Mouse (Mus musculus): ENCODE data around the gene Sh3gl2. TPM values are rescaled to one million over a fixed set of nuclear protein-coding genes. Genes with fewer than 3 reads are reported as not detected.

The Sh3gl2 gene
- polyA plus RNA-seq, 1 experiment from 2014 or later = 19.6 TPM

DNA sequence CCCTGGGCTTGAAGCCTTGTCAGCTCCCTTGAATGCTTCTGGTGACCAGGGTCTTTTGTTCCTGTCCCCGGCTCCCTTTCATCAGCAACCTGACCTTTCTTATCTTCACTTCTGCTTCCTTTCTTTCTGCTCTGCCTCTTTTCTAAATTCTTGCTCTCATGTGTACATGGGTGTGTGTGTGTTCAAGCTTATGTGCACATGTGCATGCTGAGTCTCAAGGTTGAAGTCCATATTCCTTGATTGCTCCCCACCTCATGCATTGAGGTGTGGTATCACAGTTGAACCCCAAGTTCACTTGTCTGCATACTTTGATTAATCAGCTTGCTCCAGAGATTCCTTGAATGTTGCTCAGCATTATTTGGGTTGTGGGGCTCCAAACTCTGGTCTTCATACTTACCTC lies 85.1 kb downstream of the Sh3gl2 start:
- no peak overlapping the region for H3K4me3 ChIP-seq (ENCODE audit: low read length)
- H3K9ac ChIP-seq (replicated peaks; ENCODE audit: low read length) = no peak overlapping the region
- no peaks in the 10 kb centered on the region for H3K27me3 ChIP-seq (ENCODE audit: insufficient read depth, low read length)
- no peaks in the 10 kb centered on the region for H3K9me3 ChIP-seq (ENCODE audit: low read length)
- no peak for ATAC-seq (ENCODE audit: low FRiP score, low TSS enrichment)
- H3K4me1 ChIP-seq (ENCODE audit: insufficient read depth, low read length) = no peaks in the 10 kb centered on the region
- WGBS = 85% methylated on average over 1 of the region's 1 CpGs
- H3K4me2 ChIP-seq (replicated peaks; ENCODE audit: low read depth, low read length) = no peak overlapping the region
- no peaks in the 10 kb centered on the region for H3K36me3 ChIP-seq (ENCODE audit: insufficient read depth, low read length)
- no peak overlapping the region for H3K27ac ChIP-seq (ENCODE audit: low read length)

DNA sequence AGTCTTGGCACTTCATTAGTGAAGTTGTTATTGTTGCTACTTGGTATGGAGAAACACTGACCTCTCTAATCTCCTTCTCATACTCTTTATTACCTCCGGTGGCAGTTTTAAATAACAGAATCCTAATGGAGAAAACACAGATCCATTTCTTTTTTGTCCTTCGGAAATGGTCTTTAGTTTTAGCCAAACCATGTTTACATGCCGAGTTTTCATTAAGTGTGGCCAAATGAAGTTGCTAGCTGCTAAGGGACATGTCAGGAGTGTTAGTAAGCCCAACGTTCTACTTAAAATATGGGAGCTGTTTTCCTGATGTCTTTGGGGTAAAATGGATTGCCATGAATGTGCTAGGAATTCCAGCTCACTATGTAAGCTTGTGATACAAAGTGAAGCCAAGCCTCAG lies 86.4 kb downstream of the Sh3gl2 start:
- no peak overlapping the region for H3K4me2 ChIP-seq (replicated peaks; ENCODE audit: low read depth, low read length)
- no peaks in the 10 kb centered on the region for H3K9me3 ChIP-seq (ENCODE audit: low read length)
- H3K9ac ChIP-seq (replicated peaks; ENCODE audit: low read length) = no peak overlapping the region
- no peak overlapping the region for H3K4me3 ChIP-seq (ENCODE audit: low read length)
- no peak for ATAC-seq (ENCODE audit: low FRiP score, low TSS enrichment)
- H3K4me1 ChIP-seq (ENCODE audit: insufficient read depth, low read length) = no peaks in the 10 kb centered on the region
- no peaks in the 10 kb centered on the region for H3K27me3 ChIP-seq (ENCODE audit: insufficient read depth, low read length)
- H3K36me3 ChIP-seq (ENCODE audit: insufficient read depth, low read length) = no peaks in the 10 kb centered on the region
- no peak overlapping the region for H3K27ac ChIP-seq (ENCODE audit: low read length)
- 47% methylated on average over 4 of the region's 4 CpGs for WGBS

DNA sequence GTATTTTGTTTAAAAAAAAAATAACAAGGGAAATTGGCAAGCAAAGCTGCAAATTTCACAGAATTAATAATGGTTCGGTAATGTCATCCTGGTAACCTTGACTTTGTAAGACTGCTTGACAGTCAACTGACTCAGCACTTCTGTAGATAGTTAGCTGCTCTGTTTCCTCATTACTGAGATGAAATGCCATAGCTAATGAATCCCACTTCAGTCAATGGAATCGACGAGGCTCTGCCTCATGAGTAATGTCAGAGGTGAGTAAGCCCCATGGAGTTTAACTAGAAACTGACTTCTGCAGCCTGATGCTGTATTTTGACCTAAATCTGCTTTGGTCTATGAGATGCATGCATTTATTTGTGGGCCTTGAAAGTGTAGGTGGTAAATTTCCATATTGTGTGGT lies 88.4 kb downstream of the Sh3gl2 start:
- no peaks in the 10 kb centered on the region for H3K27me3 ChIP-seq (ENCODE audit: insufficient read depth, low read length)
- WGBS = 86% methylated on average over 3 of the region's 3 CpGs
- no peak overlapping the region for H3K4me3 ChIP-seq (ENCODE audit: low read length)
- no peaks in the 10 kb centered on the region for H3K9me3 ChIP-seq (ENCODE audit: low read length)
- no peaks in the 10 kb centered on the region for H3K36me3 ChIP-seq (ENCODE audit: insufficient read depth, low read length)
- H3K9ac ChIP-seq (replicated peaks; ENCODE audit: low read length) = no peak overlapping the region
- no peaks in the 10 kb centered on the region for H3K4me1 ChIP-seq (ENCODE audit: insufficient read depth, low read length)
- H3K4me2 ChIP-seq (replicated peaks; ENCODE audit: low read depth, low read length) = no peak overlapping the region
- no peak overlapping the region for H3K27ac ChIP-seq (ENCODE audit: low read length)
- ATAC-seq (ENCODE audit: low FRiP score, low TSS enrichment) = no peak

DNA sequence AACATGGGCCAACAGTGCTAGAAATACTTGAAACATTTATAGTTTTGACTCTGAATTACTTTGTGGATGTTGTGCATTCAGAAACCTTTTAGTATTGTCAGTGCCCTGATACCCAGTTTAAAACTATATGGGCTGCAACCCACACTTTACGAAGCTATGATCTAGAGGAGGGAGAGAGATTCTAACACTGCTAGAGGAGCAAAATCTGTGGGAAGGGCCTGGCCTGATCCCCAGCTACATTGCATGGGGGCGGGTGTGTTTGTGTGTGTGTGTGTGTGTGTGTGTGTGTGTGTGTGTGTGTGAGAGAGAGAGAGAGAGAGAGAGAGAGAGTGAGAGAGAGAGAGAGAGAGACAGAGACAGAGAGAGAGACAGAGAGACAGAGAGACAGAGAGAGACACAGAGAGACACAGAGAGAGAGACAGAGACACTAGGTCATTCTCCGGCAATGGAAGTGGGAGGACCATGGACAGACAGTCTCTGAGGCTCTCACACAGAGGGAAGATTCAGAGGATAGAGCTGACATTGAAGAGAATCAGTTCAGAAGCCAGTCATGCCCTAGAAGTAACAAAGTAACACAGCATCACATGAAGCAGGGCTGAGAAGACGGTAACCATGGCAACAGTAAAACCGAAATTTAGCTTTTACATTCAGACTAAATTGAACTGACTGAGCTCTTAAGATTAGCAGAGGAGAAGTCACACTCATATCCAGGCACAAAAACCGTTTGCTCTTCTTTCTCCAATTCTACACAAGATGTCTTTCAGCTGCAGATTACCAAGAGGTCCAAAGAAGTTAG lies 95.9 kb downstream of the Sh3gl2 start:
- no peaks in the 10 kb centered on the region for H3K9me3 ChIP-seq (ENCODE audit: low read length)
- no peak overlapping the region for H3K4me3 ChIP-seq (ENCODE audit: low read length)
- no peak overlapping the region for H3K9ac ChIP-seq (replicated peaks; ENCODE audit: low read length)
- no peaks in the 10 kb centered on the region for H3K27me3 ChIP-seq (ENCODE audit: insufficient read depth, low read length)
- ATAC-seq (ENCODE audit: low FRiP score, low TSS enrichment) = no peak
- no peak overlapping the region for H3K4me2 ChIP-seq (replicated peaks; ENCODE audit: low read depth, low read length)
- no peak overlapping the region for H3K27ac ChIP-seq (ENCODE audit: low read length)
- H3K4me1 ChIP-seq (ENCODE audit: insufficient read depth, low read length) = peaks cover 7% of the 10 kb centered on the region
- no peaks in the 10 kb centered on the region for H3K36me3 ChIP-seq (ENCODE audit: insufficient read depth, low read length)
- WGBS = 78% methylated on average over 6 of the region's 6 CpGs

DNA sequence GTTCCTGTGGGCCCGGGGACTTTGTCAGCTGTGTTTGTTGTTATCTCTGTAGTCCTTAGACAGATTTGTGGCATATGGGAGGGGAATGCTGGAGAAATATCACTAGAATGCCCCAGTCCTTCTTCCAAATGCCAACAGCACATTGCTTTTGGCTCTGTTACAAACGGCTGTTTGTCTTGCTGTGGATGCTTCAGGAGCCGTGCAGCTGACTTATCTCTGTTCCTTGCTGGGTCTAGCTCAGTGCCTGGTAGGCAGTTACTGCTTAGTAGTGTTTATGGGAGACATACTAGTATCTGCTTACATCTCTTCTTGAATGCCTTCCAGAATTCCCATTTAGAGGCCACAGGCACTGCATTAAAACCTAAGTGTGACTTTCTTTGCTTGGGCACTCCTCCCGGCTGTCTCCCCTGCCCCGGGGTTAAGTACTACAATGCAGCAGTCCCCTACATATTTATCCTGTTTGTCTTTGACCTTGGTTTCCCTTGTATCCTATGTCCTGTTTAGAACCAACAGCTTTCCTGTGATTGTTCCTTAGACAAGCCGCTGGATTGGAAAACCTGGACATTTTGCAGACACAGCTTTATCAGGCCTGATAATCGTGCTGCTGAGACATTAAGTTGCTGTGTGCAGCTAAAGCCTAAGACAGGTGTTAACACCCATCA lies 101.1 kb downstream of the Sh3gl2 start:
- Histone ChIP-seq H3K9me3 (ENCODE audit: low read length) (no peaks in the 10 kb centered on the region), H3K9ac (replicated peaks; ENCODE audit: low read length) (no peak overlapping the region), H3K27ac (ENCODE audit: low read length) (peak overlapping the region; percentile 51; the same call in 1 of the 2 replicates), H3K27me3 (ENCODE audit: insufficient read depth, low read length) (no peaks in the 10 kb centered on the region), H3K4me3 (ENCODE audit: low read length) (no peak overlapping the region), H3K36me3 (ENCODE audit: insufficient read depth, low read length) (no peaks in the 10 kb centered on the region), H3K4me2 (replicated peaks; ENCODE audit: low read depth, low read length) (no peak overlapping the region), H3K4me1 (ENCODE audit: insufficient read depth, low read length) (peaks cover 7% of the 10 kb centered on the region)
- peak; percentile 67 for ATAC-seq (ENCODE audit: low FRiP score, low TSS enrichment)
- WGBS = 57% methylated on average over 7 of the region's 7 CpGs

GRCm38 (mm10) chr4:85319092-85319491 lies 114.2 kb downstream of the Sh3gl2 start:
- no peak for ATAC-seq (ENCODE audit: low FRiP score, low TSS enrichment)
- Histone ChIP-seq H3K36me3 (ENCODE audit: insufficient read depth, low read length) (no peaks in the 10 kb centered on the region), H3K9me3 (ENCODE audit: low read length) (no peaks in the 10 kb centered on the region), H3K27ac (ENCODE audit: low read length) (no peak overlapping the region), H3K4me1 (ENCODE audit: insufficient read depth, low read length) (0 out of 2 replicates have a peak, but pooled peaks cover 3% of the 10 kb centered on the region), H3K9ac (replicated peaks; ENCODE audit: low read length) (no peak overlapping the region), H3K4me2 (replicated peaks; ENCODE audit: low read depth, low read length) (no peak overlapping the region), H3K27me3 (ENCODE audit: insufficient read depth, low read length) (no peaks in the 10 kb centered on the region), H3K4me3 (ENCODE audit: low read length) (no peak overlapping the region)
- WGBS = 72% methylated on average over 3 of the region's 3 CpGs

- H3K4me3 ChIP-seq (ENCODE audit: low read length) = no peak overlapping the region
- H3K27ac ChIP-seq (ENCODE audit: low read length) = no peak overlapping the region
- no peak for ATAC-seq (ENCODE audit: low FRiP score, low TSS enrichment)
Measured at GRCm38 (mm10) chr4:85325454-85325853, 120.5 kb downstream of the Sh3gl2 start.

DNA sequence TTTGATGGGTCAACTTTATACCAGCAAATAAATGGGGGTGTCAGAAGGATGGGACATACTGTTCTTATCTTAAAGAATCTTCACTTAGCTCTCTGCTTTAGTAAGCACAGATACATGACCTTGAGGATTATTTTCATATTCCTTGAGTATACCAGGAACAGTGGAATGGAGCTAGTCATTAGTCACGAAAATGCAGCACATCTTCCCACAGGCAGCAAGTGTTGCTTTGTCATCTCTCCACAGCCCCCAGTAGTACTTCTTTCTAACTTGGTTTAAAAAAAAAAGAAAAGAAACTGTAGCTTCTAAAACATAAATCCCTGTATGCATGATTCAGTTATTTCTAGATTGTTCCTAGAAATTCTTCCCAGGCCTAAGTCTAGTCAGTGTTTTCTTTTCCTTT lies 121.1 kb downstream of the Sh3gl2 start:
- Histone ChIP-seq H3K4me3 (ENCODE audit: low read length) (no peak overlapping the region), H3K9ac (replicated peaks; ENCODE audit: low read length) (no peak overlapping the region), H3K27ac (ENCODE audit: low read length) (no peak overlapping the region), H3K4me2 (replicated peaks; ENCODE audit: low read depth, low read length) (no peak overlapping the region), H3K36me3 (ENCODE audit: insufficient read depth, low read length) (no peaks in the 10 kb centered on the region), H3K4me1 (ENCODE audit: insufficient read depth, low read length) (no peaks in the 10 kb centered on the region), H3K27me3 (ENCODE audit: insufficient read depth, low read length) (no peaks in the 10 kb centered on the region), H3K9me3 (ENCODE audit: low read length) (no peaks in the 10 kb centered on the region)
- 86% methylated on average over 1 of the region's 1 CpGs for WGBS
- ATAC-seq (ENCODE audit: low FRiP score, low TSS enrichment) = no peak

More at GRCm38 (mm10) chr4:85325454-85325853, 120.5 kb downstream of the Sh3gl2 start:
- Histone ChIP-seq H3K4me2 (replicated peaks; ENCODE audit: low read depth, low read length) (no peak overlapping the region), H3K27me3 (ENCODE audit: insufficient read depth, low read length) (no peaks in the 10 kb centered on the region), H3K9me3 (ENCODE audit: low read length) (no peaks in the 10 kb centered on the region), H3K4me1 (ENCODE audit: insufficient read depth, low read length) (no peaks in the 10 kb centered on the region), H3K9ac (replicated peaks; ENCODE audit: low read length) (no peak overlapping the region), H3K36me3 (ENCODE audit: insufficient read depth, low read length) (no peaks in the 10 kb centered on the region)
- 79% methylated on average over 6 of the region's 6 CpGs for WGBS

DNA sequence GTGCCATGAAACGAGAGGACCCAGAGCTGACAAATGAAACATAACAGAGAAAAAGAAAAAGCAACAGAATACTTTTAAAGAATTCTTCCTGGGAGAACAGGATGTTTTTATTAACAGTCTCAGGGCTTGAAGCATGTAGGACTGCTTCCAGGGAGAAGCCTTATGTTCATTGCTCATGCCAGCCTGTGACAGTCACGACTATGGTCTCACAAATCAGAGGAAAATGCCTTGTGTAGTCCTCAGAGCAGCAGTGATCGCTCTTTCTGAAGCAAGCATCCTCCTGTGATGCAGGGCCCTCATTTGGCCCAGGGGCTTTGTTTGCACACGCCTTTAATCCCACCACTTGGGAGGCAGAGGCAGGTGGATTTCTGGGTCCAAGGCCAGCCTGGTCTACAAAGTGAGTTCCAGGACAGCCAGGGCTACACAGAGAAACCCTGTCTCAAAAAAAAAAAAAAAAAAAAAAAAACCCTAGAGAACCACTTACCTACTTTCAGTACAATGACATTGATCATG lies 129.8 kb downstream of the Sh3gl2 start:
- 74% methylated on average over 4 of the region's 4 CpGs for WGBS
- Histone ChIP-seq H3K4me2 (replicated peaks; ENCODE audit: low read depth, low read length) (no peak overlapping the region), H3K27ac (ENCODE audit: low read length) (no peak overlapping the region), H3K36me3 (ENCODE audit: insufficient read depth, low read length) (no peaks in the 10 kb centered on the region), H3K9me3 (ENCODE audit: low read length) (no peaks in the 10 kb centered on the region), H3K27me3 (ENCODE audit: insufficient read depth, low read length) (no peaks in the 10 kb centered on the region), H3K4me3 (ENCODE audit: low read length) (no peak overlapping the region), H3K9ac (replicated peaks; ENCODE audit: low read length) (no peak overlapping the region), H3K4me1 (ENCODE audit: insufficient read depth, low read length) (no peaks in the 10 kb centered on the region)
- ATAC-seq (ENCODE audit: low FRiP score, low TSS enrichment) = no peak

DNA sequence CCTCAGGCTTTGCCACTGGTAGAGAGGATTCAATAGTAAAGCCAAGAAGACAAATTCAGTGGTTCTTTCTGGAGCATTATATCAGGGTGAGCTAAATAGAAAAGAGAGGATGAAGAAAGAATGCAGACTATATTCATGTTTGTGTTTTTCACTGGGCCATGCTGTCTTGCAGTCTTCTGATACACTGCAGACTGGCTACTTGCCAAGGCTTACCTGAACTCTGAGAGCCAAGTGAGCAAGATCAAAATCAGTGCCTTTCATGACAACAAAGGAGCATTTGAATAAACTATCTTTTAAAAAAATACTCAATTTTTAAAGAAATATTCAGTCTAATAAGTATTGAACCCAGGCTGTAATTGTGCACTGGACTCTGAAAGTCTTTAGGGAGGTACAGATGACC lies 131.4 kb downstream of the Sh3gl2 start:
- Histone ChIP-seq H3K4me3 (ENCODE audit: low read length) (no peak overlapping the region), H3K4me2 (replicated peaks; ENCODE audit: low read depth, low read length) (no peak overlapping the region), H3K9ac (replicated peaks; ENCODE audit: low read length) (no peak overlapping the region), H3K36me3 (ENCODE audit: insufficient read depth, low read length) (no peaks in the 10 kb centered on the region), H3K27me3 (ENCODE audit: insufficient read depth, low read length) (no peaks in the 10 kb centered on the region), H3K9me3 (ENCODE audit: low read length) (no peaks in the 10 kb centered on the region), H3K27ac (ENCODE audit: low read length) (no peak overlapping the region), H3K4me1 (ENCODE audit: insufficient read depth, low read length) (no peaks in the 10 kb centered on the region)
- ATAC-seq (ENCODE audit: low FRiP score, low TSS enrichment) = no peak
